Mouse (Mus musculus) bone marrow macrophage, adult 2 months (primary cell): ENCODE measurements at regions not wholly inside any gene's neighbourhood (a gene's known extent, or its start where the extent isn't known, plus 50 kb on each side); places are given as distances from the start of the nearest gene placed in this dataset.

ENCODE experiments used
- CTCF ChIP-seq: IDR thresholded peaks from 2 replicates; pipeline ENCODE4 v1.5.1; 2012; ENCODE audit warnings: low read depth, mild to moderate bottlenecking, low read length, moderate library complexity
- POLR2A ChIP-seq: IDR thresholded peaks from 2 replicates; pipeline ENCODE4 v1.6.1; 2012; ENCODE audit warnings: mild to moderate bottlenecking, low read depth, low read length, borderline replicate concordance

- no peak for TF ChIP-seq POLR2A
- no peak for TF ChIP-seq CTCF
Measured at GRCm38 (mm10) chr2:160131386-160131785, 202.6 kb downstream of the Gm826 start.
